Mouse (Mus musculus) embryonic facial prominence, embryonic 12.5 days (tissue): ENCODE measurements at regions not wholly inside any gene's neighbourhood (a gene's known extent, or its start where the extent isn't known, plus 50 kb on each side); places are given as distances from the start of the nearest gene placed in this dataset.

Experiments used
- ATAC-seq: fragments of 200-750 bp; cut with Nextera tagmentation; 2 replicates; pipeline ENCODE4 v1.8.0; 2017; ENCODE audit not compliant: insufficient number of reproducible peaks, insufficient read depth, low FRiP score, low TSS enrichment
- H3K27ac ChIP-seq: fragments of 300-500 bp; sonication (generic); 2 replicates; pipeline ENCODE4 v1.5.1; 2016; ENCODE audit warnings: mild to moderate bottlenecking
- H3K27me3 ChIP-seq: fragments of 300-500 bp; sonication (generic); 2 replicates; pipeline ENCODE4 v1.6.1; 2016; ENCODE audit warnings: mild to moderate bottlenecking, moderate library complexity
- H3K36me3 ChIP-seq: fragments of 300-500 bp; sonication (generic); 2 replicates; pipeline ENCODE4 v1.6.1; 2016; ENCODE audit warnings: mild to moderate bottlenecking
- H3K4me1 ChIP-seq: fragments of 300-500 bp; sonication (generic); 2 replicates; pipeline ENCODE4 v1.6.1; 2016
- H3K4me2 ChIP-seq: fragments of 300-500 bp; sonication (generic); replicated peaks from 2 replicates; pipeline ENCODE4 v1.6.1; 2016; ENCODE audit warnings: mild to moderate bottlenecking, moderate library complexity
- H3K4me3 ChIP-seq: fragments of 300-500 bp; sonication (generic); 2 replicates; pipeline ENCODE4 v1.5.1; 2016; ENCODE audit warnings: mild to moderate bottlenecking
- H3K9ac ChIP-seq: fragments of 300-500 bp; sonication (generic); 2 replicates; pipeline ENCODE4 v1.6.1; 2016; ENCODE audit warnings: mild to moderate bottlenecking, moderate library complexity
- H3K9me3 ChIP-seq: fragments of 300-500 bp; sonication (generic); 2 replicates; pipeline ENCODE4 v1.6.1; 2016; ENCODE audit warnings: mild to moderate bottlenecking, moderate library complexity
- WGBS: fragments of 180-500 bp; shearing (Covaris S2); methylation state at CpG from one replicate; pipeline ENCODE4 v1.1.7; 2016; 5-methylcytosine and 5-hydroxymethylcytosine counted together

GRCm38 (mm10) chr2:75311191-75311590 lies 347.9 kb upstream of the Hnrnpa3 start:
- 0 out of 2 replicates have a peak, but pooled peaks cover 4% of the 10 kb centered on the region for H3K27me3 ChIP-seq
- ATAC-seq = no peak
- 45% methylated on average over 4 of the region's 4 CpGs for WGBS

GRCm38 (mm10) chr2:75312246-75312645 lies 346.8 kb upstream of the Hnrnpa3 start:
- Histone ChIP-seq H3K4me3 (no peak overlapping the region), H3K9ac (no peak overlapping the region), H3K9me3 (no peaks in the 10 kb centered on the region), H3K4me2 (no peak overlapping the region), H3K36me3 (no peaks in the 10 kb centered on the region), H3K4me1 (no peaks in the 10 kb centered on the region), H3K27me3 (peaks cover 7% of the 10 kb centered on the region; the same call in 1 of the 2 replicates), H3K27ac (no peak overlapping the region)
- WGBS = 14% methylated on average over 7 of the region's 7 CpGs
- no peak for ATAC-seq

More at GRCm38 (mm10) chr2:75311191-75311590, 347.9 kb upstream of the Hnrnpa3 start:
- Histone ChIP-seq H3K36me3 (no peaks in the 10 kb centered on the region), H3K9ac (no peak overlapping the region), H3K4me1 (no peaks in the 10 kb centered on the region), H3K27ac (no peak overlapping the region), H3K4me2 (no peak overlapping the region), H3K4me3 (no peak overlapping the region), H3K9me3 (no peaks in the 10 kb centered on the region)

GRCm38 (mm10) chr2:75315341-75315740 lies 343.7 kb upstream of the Hnrnpa3 start:
- Histone ChIP-seq H3K9ac (no peak overlapping the region), H3K36me3 (no peaks in the 10 kb centered on the region), H3K4me1 (no peaks in the 10 kb centered on the region), H3K4me3 (no peak overlapping the region), H3K9me3 (no peaks in the 10 kb centered on the region), H3K27me3 (peaks cover 7% of the 10 kb centered on the region; the same call in 1 of the 2 replicates), H3K27ac (no peak overlapping the region), H3K4me2 (no peak overlapping the region)
- WGBS = 50% methylated on average over 7 of the region's 7 CpGs
- ATAC-seq = no peak

GRCm38 (mm10) chr2:75318190-75318589 lies 340.9 kb upstream of the Hnrnpa3 start:
- WGBS = 59% methylated on average over 5 of the region's 5 CpGs
- H3K27me3 ChIP-seq = peaks cover 4% of the 10 kb centered on the region; the same call in 1 of the 2 replicates
- no peak for ATAC-seq
- H3K9ac ChIP-seq = no peak overlapping the region
- no peaks in the 10 kb centered on the region for H3K36me3 ChIP-seq
- no peaks in the 10 kb centered on the region for H3K4me1 ChIP-seq
- H3K9me3 ChIP-seq = no peaks in the 10 kb centered on the region
- no peak overlapping the region for H3K4me2 ChIP-seq
- H3K27ac ChIP-seq = no peak overlapping the region
- no peak overlapping the region for H3K4me3 ChIP-seq

- WGBS = 85% methylated on average over 10 of the region's 10 CpGs
Observed at GRCm38 (mm10) chr2:75324146-75324749, 334.8 kb upstream of the Hnrnpa3 start.

GRCm38 (mm10) chr2:75329598-75329997 lies 329.5 kb upstream of the Hnrnpa3 start:
- no peak overlapping the region for H3K27ac ChIP-seq
- no peak overlapping the region for H3K4me2 ChIP-seq
- H3K4me3 ChIP-seq = no peak overlapping the region
- H3K9ac ChIP-seq = no peak overlapping the region
- H3K27me3 ChIP-seq = no peaks in the 10 kb centered on the region
- no peaks in the 10 kb centered on the region for H3K36me3 ChIP-seq
- no peaks in the 10 kb centered on the region for H3K4me1 ChIP-seq
- ATAC-seq = no peak
- H3K9me3 ChIP-seq = no peaks in the 10 kb centered on the region
- WGBS = 77% methylated on average over 2 of the region's 2 CpGs

More at GRCm38 (mm10) chr2:75324146-75324749, 334.8 kb upstream of the Hnrnpa3 start:
- Histone ChIP-seq H3K4me2 (no peak overlapping the region), H3K27ac (no peak overlapping the region), H3K27me3 (no peaks in the 10 kb centered on the region), H3K4me3 (no peak overlapping the region), H3K9me3 (no peaks in the 10 kb centered on the region), H3K4me1 (no peaks in the 10 kb centered on the region), H3K9ac (no peak overlapping the region), H3K36me3 (no peaks in the 10 kb centered on the region)
- no peak for ATAC-seq

- Histone ChIP-seq H3K36me3 (no peaks in the 10 kb centered on the region), H3K4me2 (no peak overlapping the region), H3K27ac (no peak overlapping the region), H3K4me3 (no peak overlapping the region), H3K4me1 (no peaks in the 10 kb centered on the region), H3K27me3 (no peaks in the 10 kb centered on the region), H3K9me3 (no peaks in the 10 kb centered on the region), H3K9ac (no peak overlapping the region)
- WGBS = 71% methylated on average over 2 of the region's 2 CpGs
- no peak for ATAC-seq
Observed at GRCm38 (mm10) chr2:75341310-75341709, 317.8 kb upstream of the Hnrnpa3 start.

- H3K4me3 ChIP-seq = no peak overlapping the region
- ATAC-seq = no peak
- H3K4me1 ChIP-seq = no peaks in the 10 kb centered on the region
- H3K4me2 ChIP-seq = no peak overlapping the region
- WGBS = 75% methylated on average over 6 of the region's 6 CpGs
- no peaks in the 10 kb centered on the region for H3K27me3 ChIP-seq
- H3K27ac ChIP-seq = no peak overlapping the region
- no peaks in the 10 kb centered on the region for H3K36me3 ChIP-seq
- H3K9ac ChIP-seq = no peak overlapping the region
- no peaks in the 10 kb centered on the region for H3K9me3 ChIP-seq
Observed at GRCm38 (mm10) chr2:75341726-75342280, 317.3 kb upstream of the Hnrnpa3 start.

GRCm38 (mm10) chr2:75350902-75351301 lies 308.2 kb upstream of the Hnrnpa3 start:
- no peaks in the 10 kb centered on the region for H3K9me3 ChIP-seq
- no peaks in the 10 kb centered on the region for H3K4me1 ChIP-seq

GRCm38 (mm10) chr2:75351965-75352364 lies 307.1 kb upstream of the Hnrnpa3 start:
- H3K9ac ChIP-seq = no peak overlapping the region
- no peaks in the 10 kb centered on the region for H3K9me3 ChIP-seq
- no peak overlapping the region for H3K4me3 ChIP-seq
- no peaks in the 10 kb centered on the region for H3K27me3 ChIP-seq
- H3K4me1 ChIP-seq = no peaks in the 10 kb centered on the region
- 92% methylated on average over 5 of the region's 5 CpGs for WGBS
- H3K36me3 ChIP-seq = no peaks in the 10 kb centered on the region
- no peak overlapping the region for H3K27ac ChIP-seq
- no peak for ATAC-seq
- H3K4me2 ChIP-seq = no peak overlapping the region

More at GRCm38 (mm10) chr2:75350902-75351301, 308.2 kb upstream of the Hnrnpa3 start:
- no peak overlapping the region for H3K9ac ChIP-seq
- no peaks in the 10 kb centered on the region for H3K27me3 ChIP-seq
- no peak overlapping the region for H3K27ac ChIP-seq
- no peak overlapping the region for H3K4me3 ChIP-seq
- no peak overlapping the region for H3K4me2 ChIP-seq
- ATAC-seq = no peak
- WGBS = 70% methylated on average over 3 of the region's 3 CpGs
- H3K36me3 ChIP-seq = no peaks in the 10 kb centered on the region

GRCm38 (mm10) chr2:75352564-75352963 lies 306.5 kb upstream of the Hnrnpa3 start:
- Histone ChIP-seq H3K36me3 (no peaks in the 10 kb centered on the region), H3K9ac (no peak overlapping the region), H3K27ac (no peak overlapping the region), H3K27me3 (no peaks in the 10 kb centered on the region), H3K9me3 (no peaks in the 10 kb centered on the region), H3K4me2 (no peak overlapping the region), H3K4me3 (no peak overlapping the region), H3K4me1 (no peaks in the 10 kb centered on the region)
- WGBS = 85% methylated on average over 4 of the region's 4 CpGs
- no peak for ATAC-seq

- Histone ChIP-seq H3K9me3 (no peaks in the 10 kb centered on the region), H3K4me2 (no peak overlapping the region), H3K36me3 (no peaks in the 10 kb centered on the region), H3K4me1 (no peaks in the 10 kb centered on the region), H3K27me3 (no peaks in the 10 kb centered on the region), H3K27ac (no peak overlapping the region), H3K9ac (no peak overlapping the region), H3K4me3 (no peak overlapping the region)
- no peak for ATAC-seq
- WGBS = 73% methylated on average over 8 of the region's 8 CpGs
Observed at GRCm38 (mm10) chr2:75356691-75357375, 302.2 kb upstream of the Hnrnpa3 start.
